Mouse (Mus musculus): Measurements from ENCODE around the gene Ip6k1. TPM values are rescaled to one million over a fixed set of nuclear protein-coding genes. Genes with fewer than 3 reads are reported as not detected.

Ip6k1 gene
- total and polyA plus RNA-seq, 3 experiments: 31.8 to 59.1 (median 37.2) TPM

DNA sequence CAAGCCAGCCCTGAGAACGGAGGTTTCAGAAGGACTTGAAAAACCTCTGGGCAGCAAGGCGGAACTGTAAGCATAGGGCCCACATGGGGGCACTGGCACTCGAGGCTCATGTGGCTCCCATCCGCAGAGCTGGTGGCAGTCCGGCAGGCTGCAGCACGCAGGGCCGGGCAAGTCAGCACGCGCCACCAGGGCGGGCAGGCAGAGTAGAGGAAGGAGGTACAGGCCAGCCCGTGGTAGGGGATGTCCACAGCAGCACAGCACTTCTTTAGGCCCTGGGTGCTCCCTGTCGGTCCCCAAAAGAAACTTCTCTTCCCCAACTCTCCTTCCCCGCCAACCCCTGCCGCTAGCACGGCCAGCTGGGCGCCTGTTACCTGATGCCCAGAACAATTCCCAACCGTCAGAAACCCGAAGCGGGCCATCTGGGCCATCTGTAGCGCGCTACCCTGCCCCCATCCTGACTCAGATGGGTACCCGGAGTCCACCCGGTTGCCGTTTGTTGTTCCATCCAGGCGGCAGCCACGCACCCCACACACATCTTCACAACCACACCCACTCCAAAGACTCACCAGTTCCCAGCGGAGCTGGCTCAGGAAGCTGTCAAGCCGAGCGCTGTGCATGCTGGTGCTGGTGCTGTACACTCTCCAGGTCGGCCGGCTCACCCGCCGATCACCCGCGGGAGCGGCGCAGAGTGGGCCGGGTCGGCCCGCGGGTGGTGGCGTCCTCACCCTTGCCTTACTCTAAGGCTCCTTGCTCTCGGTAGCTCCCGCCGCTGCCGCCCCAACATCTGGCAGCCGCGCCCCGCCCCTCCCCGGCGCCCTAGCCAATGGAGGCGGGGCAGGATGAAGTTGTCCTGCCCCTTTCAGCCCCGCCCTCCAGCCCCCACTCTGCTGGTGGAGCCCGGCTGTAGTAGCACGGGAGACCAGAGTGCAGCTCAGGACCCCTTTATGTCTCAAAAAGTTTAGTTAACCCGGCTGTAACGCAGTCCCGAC is 16.9 kb upstream of the Ip6k1 start, which contains the start of gene Inka1 (continued):
- TF ChIP-seq CHD1 (IDR thresholded peaks at IDR 0.05; ENCODE audit: low read depth, low read length) (no peak), ELF1 (IDR thresholded peaks at IDR 0.05; ENCODE audit: low read depth, low read length) (0 out of 2 replicates have a peak, but pooled peaks have one; percentile 3), MAX (IDR thresholded peaks at IDR 0.05; ENCODE audit: low read length) (peak; percentile 76), GABPA (IDR thresholded peaks at IDR 0.05; ENCODE audit: low read depth, low read length) (no peak), POLR2AphosphoS5 (IDR thresholded peaks at IDR 0.05; ENCODE audit: borderline replicate concordance, low read depth, low read length) (peak; percentile 87; the same call in 1 of the 2 replicates), RCOR1 (IDR thresholded peaks at IDR 0.05; ENCODE audit: low read depth, low read length) (no peak), USF2 (IDR thresholded peaks at IDR 0.05; ENCODE audit: borderline replicate concordance in 1 of 2, insufficient read depth in 1 of 2, low read depth in 1 of 2, low read length in 2 of 2) (no peak), USF1 (IDR thresholded peaks at IDR 0.05; ENCODE audit: low read depth, low read length) (no peak), MAZ (IDR thresholded peaks at IDR 0.05; ENCODE audit: low read depth, low read length) (peak; percentile 76), TAL1 (IDR thresholded peaks at IDR 0.05; ENCODE audit: low read length) (no peak), MYC (IDR thresholded peaks at IDR 0.05; ENCODE audit: low read depth, low read length) (peak; percentile 32), TBP (IDR thresholded peaks at IDR 0.05; ENCODE audit: low read depth, low read length) (peak; percentile 76), UBTF (IDR thresholded peaks at IDR 0.05; ENCODE audit: borderline replicate concordance, insufficient read depth, low read depth, low read length) (0 out of 2 replicates have a peak, but pooled peaks have one; percentile 34), ZC3H11A (IDR thresholded peaks at IDR 0.05; ENCODE audit: low read depth, low read length) (no peak), RAD21 (IDR thresholded peaks at IDR 0.05; ENCODE audit: low read depth, low read length) (no peak; the same call in 1 of the 2 replicates), CTCF (IDR thresholded peaks at IDR 0.05 in 2 of 3, conservative IDR thresholded peaks at IDR 0.05 in 1 of 3; ENCODE audit: control insufficient read depth in 1 of 3, insufficient read depth in 1 of 3, low read depth in 2 of 3, low read length in 3 of 3, poor library complexity in 1 of 3, severe bottlenecking in 1 of 3) (peak in 1 of 3 experiments; percentile 14; a peak in 1 of 6 replicates), E2F4 (IDR thresholded peaks at IDR 0.05; ENCODE audit: borderline replicate concordance, low read depth, low read length) (no peak)

DNA sequence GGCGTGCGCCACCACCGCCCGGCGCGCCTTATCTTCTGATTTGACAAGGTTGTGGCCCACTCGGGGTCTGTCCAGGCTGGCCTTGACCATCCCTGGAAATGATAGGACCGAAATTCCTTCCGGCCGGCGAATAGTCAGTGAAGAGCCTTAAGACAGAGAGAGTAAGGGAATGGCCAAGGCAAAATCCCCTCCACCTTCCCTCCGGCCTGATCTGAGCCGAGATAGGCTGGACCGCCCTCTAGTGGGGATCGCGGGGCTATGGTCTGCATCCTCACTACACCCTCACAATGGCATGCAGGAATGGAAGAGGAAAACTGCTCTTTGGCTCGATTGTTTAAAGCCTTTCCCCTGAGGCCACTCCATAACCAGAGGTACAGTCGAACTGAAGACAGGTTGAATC is 15.9 kb upstream of the Ip6k1 start:
- Histone ChIP-seq H3K4me3 (ENCODE audit: control insufficient read depth in 1 of 2, insufficient read depth in 1 of 2, low read depth in 2 of 2, low read length in 2 of 2) (peak overlapping the region; percentile 41 to 91), H3K27ac (ENCODE audit: control insufficient read depth, low read depth, low read length) (no peak overlapping the region), H3K79me2 (ENCODE audit: control insufficient read depth, insufficient read depth, low read length, poor library complexity) (peaks cover 30% of the 10 kb centered on the region), H3K9me3 (replicated peaks; ENCODE audit: insufficient read depth, low read length) (no peaks in the 10 kb centered on the region), H3K36me3 (ENCODE audit: control insufficient read depth in 1 of 2, insufficient read depth in 2 of 2, low read length in 2 of 2) (peaks cover 4 to 29% of the 10 kb centered on the region in 2 experiments), H3K4me1 (ENCODE audit: control insufficient read depth in 1 of 2, insufficient read depth in 2 of 2, low read length in 2 of 2) (peaks cover 26 to 33% of the 10 kb centered on the region in 2 experiments), H3K9ac (ENCODE audit: control insufficient read depth, low read depth, low read length, poor library complexity, severe bottlenecking) (peak overlapping the region; percentile 60), H3K27me3 (ENCODE audit: control insufficient read depth in 1 of 2, insufficient read depth in 2 of 2, low read length in 2 of 2) (no peaks in the 10 kb centered on the region)
- peak; percentile 82 for DNase-seq (ENCODE audit: low read depth, low spot score)
- TF ChIP-seq ZC3H11A (IDR thresholded peaks at IDR 0.05; ENCODE audit: low read depth, low read length): peak; percentile 55
- TF ChIP-seq MAZ (IDR thresholded peaks at IDR 0.05; ENCODE audit: low read depth, low read length): peak; percentile 45; the same call in 1 of the 2 replicates
- peak; percentile 76 to 88 (median 79) for TF ChIP-seq CTCF (IDR thresholded peaks at IDR 0.05 in 2 of 3, conservative IDR thresholded peaks at IDR 0.05 in 1 of 3; ENCODE audit: control insufficient read depth in 1 of 3, insufficient read depth in 1 of 3, low read depth in 2 of 3, low read length in 3 of 3, poor library complexity in 1 of 3, severe bottlenecking in 1 of 3)
- TF ChIP-seq GATA1 (IDR thresholded peaks at IDR 0.05; ENCODE audit: low read depth, low read length): peak; percentile 75
- no peak for TF ChIP-seq MAFK (IDR thresholded peaks at IDR 0.05; ENCODE audit: borderline replicate concordance, low read depth, low read length)
- TF ChIP-seq NRF1 (IDR thresholded peaks at IDR 0.05; ENCODE audit: insufficient read depth, low read depth, low read length, poor library complexity, severe bottlenecking): no peak
- no peak for TF ChIP-seq KAT2A (conservative IDR thresholded peaks at IDR 0.05; ENCODE audit: low read depth, low read length)
- TF ChIP-seq MAX (IDR thresholded peaks at IDR 0.05; ENCODE audit: low read length): 0 out of 2 replicates have a peak, but pooled peaks have one; percentile 6
- no peak for TF ChIP-seq E2F4 (IDR thresholded peaks at IDR 0.05; ENCODE audit: borderline replicate concordance, low read depth, low read length)
- peak; percentile 48; the same call in 1 of the 2 replicates for TF ChIP-seq TBP (IDR thresholded peaks at IDR 0.05; ENCODE audit: low read depth, low read length)
- TF ChIP-seq NELFE (IDR thresholded peaks at IDR 0.05; ENCODE audit: low read depth, low read length): no peak
- TF ChIP-seq CHD1 (IDR thresholded peaks at IDR 0.05; ENCODE audit: low read depth, low read length): no peak
- TF ChIP-seq SMC3 (IDR thresholded peaks at IDR 0.05; ENCODE audit: low read depth, low read length): peak; percentile 72
- TF ChIP-seq MEF2A (IDR thresholded peaks at IDR 0.05; ENCODE audit: extremely low read depth, insufficient replicate concordance, low read depth, low read length, poor library complexity, severe bottlenecking): no peak
- 0 out of 2 replicates have a peak, but pooled peaks have one; percentile 13 for TF ChIP-seq ELF1 (IDR thresholded peaks at IDR 0.05; ENCODE audit: low read depth, low read length)
- peak; percentile 65 for TF ChIP-seq RAD21 (IDR thresholded peaks at IDR 0.05; ENCODE audit: low read depth, low read length)
- peak; percentile 64 for TF ChIP-seq SIN3A (IDR thresholded peaks at IDR 0.05; ENCODE audit: low read length)

Data from MEL (cell line).